20 mouse cellular contexts compared by ENCODE assay signal in genomic region chr16:44163831-44164230, GRCm38 (mm10). TPM values are rescaled to one million over a fixed set of nuclear protein-coding genes. Genes with fewer than 3 reads are reported as not detected.
DNase-seq lines count a peak whose midpoint lies in the region; ATAC-seq and TF ChIP-seq lines count a peak whose summit lies in the region.
"Had no signal": no experiment of that assay in that cellular context is flagged by ENCODE, and none has a peak within 500 bp of the region (broad histone marks: within the 10 kb centered on the region; RNA-seq: fewer than 3 reads in every experiment).

No protein-coding gene starts in this region.

- no peaks in the 10 kb centered on the region; the same call in 1 of the 2 replicates for H3K79me2 ChIP-seq in MEL (ENCODE audit: control insufficient read depth, insufficient read depth, low read length, poor library complexity)

- H3K9ac ChIP-seq in midbrain, embryonic 11.5 days (ENCODE audit: low read length) = no peak overlapping the region
- H3K9ac ChIP-seq in midbrain, embryonic 16.5 days (ENCODE audit: low read depth, low read length) = no peak overlapping the region
- H3K9ac ChIP-seq in MEL (ENCODE audit: control insufficient read depth, low read depth, low read length, poor library complexity, severe bottlenecking) = no peak overlapping the region

- no peaks in the 10 kb centered on the region for H3K9me3 ChIP-seq in midbrain, embryonic 11.5 days (ENCODE audit: control insufficient read depth, low read length)
- no peaks in the 10 kb centered on the region for H3K9me3 ChIP-seq in midbrain, embryonic 16.5 days (replicated peaks; ENCODE audit: control insufficient read depth, low read length, poor library complexity, severe bottlenecking)
- H3K9me3 ChIP-seq in MEL (replicated peaks; ENCODE audit: insufficient read depth, low read length) = no peaks in the 10 kb centered on the region
- H3K9me3 ChIP-seq: G1E had no signal

- 92% methylated on average over 2 of the region's 2 CpGs for WGBS in midbrain, embryonic 11.5 days
- WGBS in midbrain, embryonic 16.5 days = 91% methylated on average over 2 of the region's 2 CpGs

- H3K4me3 ChIP-seq in midbrain, embryonic 11.5 days (ENCODE audit: low read depth, low read length) = no peak overlapping the region
- no peak overlapping the region for H3K4me3 ChIP-seq in midbrain, embryonic 16.5 days (ENCODE audit: low read depth, low read length)
- no peak overlapping the region for H3K4me3 ChIP-seq in MEL (ENCODE audit: control insufficient read depth in 1 of 2, insufficient read depth in 1 of 2, low read depth in 2 of 2, low read length in 2 of 2)

- no peak overlapping the region for H3K4me2 ChIP-seq in midbrain, embryonic 11.5 days
- no peak overlapping the region for H3K4me2 ChIP-seq in midbrain, embryonic 16.5 days (ENCODE audit: low read length)

- no peak for TF ChIP-seq CTCF in MEL (IDR thresholded peaks at IDR 0.05 in 2 of 3, conservative IDR thresholded peaks at IDR 0.05 in 1 of 3; ENCODE audit: control insufficient read depth in 1 of 3, insufficient read depth in 1 of 3, low read depth in 2 of 3, low read length in 3 of 3, poor library complexity in 1 of 3, severe bottlenecking in 1 of 3)

- no peaks in the 10 kb centered on the region; the same call in 1 of the 2 replicates for H3K36me3 ChIP-seq in midbrain, embryonic 11.5 days (ENCODE audit: control insufficient read depth, insufficient read depth, low read length)
- 0 out of 2 replicates have a peak, but pooled peaks cover 3% of the 10 kb centered on the region for H3K36me3 ChIP-seq in midbrain, embryonic 16.5 days (ENCODE audit: control insufficient read depth, insufficient read depth, low read length)
- peaks cover 19 to 33% of the 10 kb centered on the region in 2 experiments for H3K36me3 ChIP-seq in MEL (ENCODE audit: control insufficient read depth in 1 of 2, insufficient read depth in 2 of 2, low read length in 2 of 2)

- no peak for TF ChIP-seq EP300 in MEL (IDR thresholded peaks at IDR 0.05; ENCODE audit: low read depth in 1 of 2, low read length in 2 of 2)

- H3K4me1 ChIP-seq in midbrain, embryonic 11.5 days (ENCODE audit: control insufficient read depth, insufficient read depth, low read length) = no peaks in the 10 kb centered on the region
- no peaks in the 10 kb centered on the region for H3K4me1 ChIP-seq in midbrain, embryonic 16.5 days (ENCODE audit: control insufficient read depth, insufficient read depth, low read length)
- H3K4me1 ChIP-seq in MEL (ENCODE audit: control insufficient read depth in 1 of 2, insufficient read depth in 2 of 2, low read length in 2 of 2) = peaks cover 4 to 8% of the 10 kb centered on the region in 2 experiments; a peak in 3 of 4 replicates

- TF ChIP-seq RAD21 in MEL (IDR thresholded peaks at IDR 0.05; ENCODE audit: low read depth, low read length) = no peak

- TF ChIP-seq POLR2A in MEL (IDR thresholded peaks at IDR 0.05; ENCODE audit: control insufficient read depth in 1 of 2, insufficient read depth in 1 of 2, low read depth in 1 of 2, low read length in 2 of 2, poor library complexity in 1 of 2) = no peak

- DNase-seq in midbrain, embryonic 11.5 days (ENCODE audit: low spot score, missing footprints) = peak; percentile 72
- no peak for DNase-seq in MEL (ENCODE audit: low read depth, low spot score)
- no peak for DNase-seq in kidney, postnatal 25 days
- DNase-seq: adrenal gland, adult 2 months; adrenal gland, adult 8-10 months; adrenal gland, postnatal 10 days; adrenal gland, postnatal 14 days; adrenal gland, postnatal 25 days; adrenal gland, postnatal 36 days; B cell, adult 2 months; cerebellum, adult 11 months; cerebellum, adult 11-12 months; cerebellum, adult 18-20 months; cerebellum, adult 2 months had no signal

- H3K27me3 ChIP-seq in midbrain, embryonic 11.5 days (ENCODE audit: control insufficient read depth, insufficient read depth, low read length) = no peaks in the 10 kb centered on the region
- no peaks in the 10 kb centered on the region; the same call in 1 of the 2 replicates for H3K27me3 ChIP-seq in midbrain, embryonic 16.5 days (ENCODE audit: control insufficient read depth, insufficient read depth, low read depth, low read length)
- H3K27me3 ChIP-seq in MEL (ENCODE audit: control insufficient read depth in 1 of 2, insufficient read depth in 2 of 2, low read length in 2 of 2) = no peaks in the 10 kb centered on the region
- H3K27me3 ChIP-seq: CH12.LX, Patski had no signal

- no peak for ATAC-seq in midbrain, embryonic 11.5 days (ENCODE audit: low FRiP score)
- no peak for ATAC-seq in midbrain, embryonic 16.5 days
- ATAC-seq: activated CD4-positive, CD25-positive, alpha-beta regulatory T cell, adult 4 months; CD4-positive, CD25-positive, alpha-beta regulatory T cell, adult 4 months; Patski had no signal

- no peak overlapping the region for H3K27ac ChIP-seq in midbrain, embryonic 11.5 days (ENCODE audit: low read depth, low read length)
- H3K27ac ChIP-seq in midbrain, embryonic 16.5 days (ENCODE audit: low read length) = no peak overlapping the region
- H3K27ac ChIP-seq in MEL (ENCODE audit: control insufficient read depth, low read depth, low read length) = no peak overlapping the region

TF ChIP-seq in MEL, 35 proteins besides CTCF, POLR2A, EP300 and RAD21:
- TF ChIP-seq POLR2AphosphoS2 (IDR thresholded peaks at IDR 0.05; ENCODE audit: low read length) = peak; percentile 64; the same call in 1 of the 2 replicates
- no peak for TF ChIP-seq HCFC1 (IDR thresholded peaks at IDR 0.05; ENCODE audit: low read depth, low read length)
- TF ChIP-seq MAX (IDR thresholded peaks at IDR 0.05; ENCODE audit: low read length) = no peak

RNA-seq across cellular contexts. Expression of gene Usf3, which starts 9.2 kb away (rescaled TPM):
- polyA plus RNA-seq in midbrain, embryonic 11.5 days (2014; fragmentation: Nextera tagmentation; extraction: Ambion mirVana) = 4.1 and 4.6 TPM in 2 replicates
- polyA plus RNA-seq in midbrain, embryonic 16.5 days (2015; fragmentation: Nextera tagmentation; extraction: Ambion mirVana) = 2.0 and 2.5 TPM in 2 replicates
- total RNA-seq in MEL (2012; rRNA removed) = 3.4 and 4.6 TPM in 2 replicates
- polyA plus RNA-seq in MEL (2012; ENCODE audit: insufficient read depth in 1 of 2, insufficient read length in 2 of 2, low read depth in 1 of 2, low replicate concordance in 2 of 2, missing spikeins in 1 of 2) = 10 to 100 TPM; 11.0 to 89.6 TPM

RNA-seq across cellular contexts. Expression of gene Naa50, which starts 24.2 kb away (rescaled TPM):
- 100 and 111 TPM in 2 replicates for polyA plus RNA-seq in midbrain, embryonic 11.5 days (2014; fragmentation: Nextera tagmentation; extraction: Ambion mirVana)
- polyA plus RNA-seq in midbrain, embryonic 16.5 days (2015; fragmentation: Nextera tagmentation; extraction: Ambion mirVana) = 59.8 and 67.9 TPM in 2 replicates
- total RNA-seq in MEL (2012; rRNA removed) = 52.1 and 52.8 TPM in 2 replicates
- polyA plus RNA-seq in MEL (2012; ENCODE audit: insufficient read depth in 1 of 2, insufficient read length in 2 of 2, low read depth in 1 of 2, low replicate concordance in 2 of 2, missing spikeins in 1 of 2) = 100 to 1,000 TPM in 1 of 2 experiments, 10 to 100 TPM in 1; 90.4 to 204 TPM

RNA-seq across cellular contexts. Expression of gene Atp6v1a, which starts 24.3 kb away (rescaled TPM):
- 72.1 and 81.9 TPM in 2 replicates for polyA plus RNA-seq in midbrain, embryonic 11.5 days (2014; fragmentation: Nextera tagmentation; extraction: Ambion mirVana)
- polyA plus RNA-seq in midbrain, embryonic 16.5 days (2015; fragmentation: Nextera tagmentation; extraction: Ambion mirVana) = 144 and 172 TPM in 2 replicates
- total RNA-seq in MEL (2012; rRNA removed) = 34.9 and 42.5 TPM in 2 replicates
- 10 to 100 TPM in 1 of 2 experiments, not detected in 1; 38.5 TPM for polyA plus RNA-seq in MEL (2012; ENCODE audit: insufficient read depth in 1 of 2, insufficient read length in 2 of 2, low read depth in 1 of 2, low replicate concordance in 2 of 2, missing spikeins in 1 of 2)
